In genomic region chr13:59533331-59533730, GRCm38 (mm10) we compare ENCODE assay signal across 25 mouse cellular contexts.
"Had no signal": no experiment of that assay in that cellular context is flagged by ENCODE, and none has a peak within 500 bp of the region (broad histone marks: within the 10 kb centered on the region; RNA-seq: fewer than 3 reads in every experiment).

No protein-coding gene starts in this region.

- H3K27ac ChIP-seq: heart, embryonic 13.5 days; heart, embryonic 15.5 days; hindbrain, embryonic 13.5 days; hindbrain, embryonic 15.5 days; hindbrain, postnatal 0 days; kidney, embryonic 15.5 days; kidney, postnatal 0 days; limb, embryonic 13.5 days; limb, embryonic 15.5 days; liver, embryonic 13.5 days; liver, embryonic 15.5 days had no signal

- DNase-seq: gastrocnemius, postnatal 14 days; gastrocnemius, postnatal 36 days; heart, adult 18-20 months; heart, postnatal 14 days; heart, postnatal 36 days; kidney, adult 11 months; kidney, adult 2 months; kidney, adult 9 months; kidney, postnatal 14 days; kidney, postnatal 36 days; layer of hippocampus, adult 9-11 months; layer of hippocampus, postnatal 36 days; left cerebral cortex, postnatal 4 days; liver, embryonic 13.5 days; lung, adult 18-20 months had no signal

- H3K4me3 ChIP-seq: heart, embryonic 13.5 days; heart, embryonic 15.5 days; hindbrain, embryonic 13.5 days; hindbrain, embryonic 15.5 days; kidney, embryonic 15.5 days; limb, embryonic 13.5 days; limb, embryonic 15.5 days; liver, embryonic 13.5 days; liver, embryonic 15.5 days had no signal
